Mouse (Mus musculus): ENCODE results near the gene Tpst1.

Gene Tpst1

DNA sequence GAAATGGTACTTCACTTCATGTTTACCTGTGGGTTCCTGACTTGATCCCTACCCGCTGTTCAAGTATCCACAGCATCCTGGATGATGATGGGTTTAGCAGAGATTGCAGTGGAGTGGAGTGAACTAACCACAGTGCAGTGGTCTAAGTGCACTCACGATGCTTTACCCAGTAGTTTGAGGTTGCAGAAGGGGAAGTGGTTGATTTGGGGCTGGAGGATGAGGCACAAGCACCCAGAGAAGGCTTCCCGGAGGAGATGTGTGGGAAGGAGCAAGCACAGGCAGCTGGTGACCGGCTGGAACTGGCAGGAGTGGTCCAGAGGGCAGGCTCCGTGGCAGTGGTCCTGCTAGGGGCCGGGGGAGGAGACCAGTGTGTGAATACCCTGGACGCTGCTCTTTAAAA, 16.1 kb downstream of the Tpst1 start:
- DNase-seq (ENCODE audit: low spot score in 2 of 2), result no peak

DNA sequence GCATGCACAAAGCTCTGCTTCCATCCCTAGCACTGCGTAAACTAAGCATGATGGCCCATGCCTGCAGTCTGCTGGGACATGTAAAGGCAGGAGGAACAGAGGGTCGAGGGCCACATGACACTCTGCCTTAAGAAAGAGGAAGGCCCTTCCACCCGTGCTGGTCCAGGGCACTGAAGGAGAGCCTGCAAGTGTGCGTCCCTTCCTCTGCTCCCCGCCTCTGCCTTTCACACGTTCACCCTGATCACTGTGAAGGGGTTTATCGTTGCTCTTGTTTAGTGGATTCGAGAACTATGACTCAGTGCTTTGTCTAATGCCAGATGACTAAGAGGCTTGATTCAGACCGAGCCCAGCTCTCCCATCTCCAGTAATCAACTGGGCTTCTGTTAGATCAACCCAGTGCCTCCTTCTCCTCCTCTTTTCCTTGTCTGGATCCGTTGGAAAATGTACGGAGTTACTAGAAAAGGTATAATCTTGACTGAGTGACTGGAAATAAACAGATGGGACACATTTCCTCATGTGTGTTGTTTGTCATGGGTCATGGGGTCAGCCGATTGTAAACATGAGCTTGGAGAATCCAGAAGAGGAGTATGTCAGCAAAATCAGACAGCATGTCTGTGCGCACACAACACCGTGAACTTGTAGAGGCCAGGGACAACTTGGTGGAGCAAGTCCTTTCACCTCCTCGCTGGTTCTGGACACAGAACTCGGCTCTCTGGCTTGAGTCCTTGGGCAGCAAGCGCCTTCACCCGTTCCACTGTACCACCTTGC, 16.7 kb downstream of the Tpst1 start:
- DNase-seq (ENCODE audit: low spot score in 2 of 2), result peak; percentile 30 to 57

DNA sequence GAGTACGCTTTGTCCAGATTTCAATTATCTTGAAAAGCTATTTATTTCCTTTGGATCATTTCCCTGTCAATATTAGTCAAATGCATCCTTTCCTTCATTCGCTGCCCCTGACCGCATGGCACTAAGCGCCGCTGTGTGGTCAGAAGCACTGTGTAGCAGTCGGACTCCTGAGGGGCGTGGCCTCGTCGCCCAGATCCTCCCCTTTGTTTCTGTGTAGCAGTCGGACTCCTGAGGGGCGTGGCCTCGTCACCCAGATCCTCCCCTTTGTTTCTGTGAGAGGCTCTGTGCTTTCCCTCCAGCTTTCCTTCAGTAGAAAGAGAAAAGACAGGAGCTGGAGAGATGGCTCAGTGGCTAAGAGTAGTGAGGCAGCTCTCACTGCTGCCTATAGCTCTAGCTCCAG, 23.6 kb downstream of the Tpst1 start:
- DNase-seq (ENCODE audit: low spot score in 2 of 2), result no peak

DNA sequence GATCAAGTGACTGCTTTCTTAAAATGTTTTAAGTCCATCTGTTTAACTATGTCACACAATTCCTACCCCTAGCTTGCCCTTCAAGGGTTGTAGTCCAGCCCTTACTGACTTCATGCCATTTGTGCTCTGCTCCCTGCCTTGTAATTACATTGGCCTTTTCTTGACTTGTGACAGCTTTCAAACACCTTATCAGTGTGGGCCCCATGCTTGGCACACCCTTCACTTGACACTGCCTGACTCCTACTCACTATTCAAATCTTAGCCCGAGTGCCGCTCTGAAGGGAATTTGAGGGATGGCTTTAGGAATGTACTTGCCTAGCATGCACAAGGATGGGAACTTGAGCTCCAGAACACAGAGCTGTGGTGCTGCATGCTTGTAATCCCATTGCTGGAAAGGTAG, 24.7 kb downstream of the Tpst1 start:
- DNase-seq (ENCODE audit: low spot score in 2 of 2), result no peak

DNA sequence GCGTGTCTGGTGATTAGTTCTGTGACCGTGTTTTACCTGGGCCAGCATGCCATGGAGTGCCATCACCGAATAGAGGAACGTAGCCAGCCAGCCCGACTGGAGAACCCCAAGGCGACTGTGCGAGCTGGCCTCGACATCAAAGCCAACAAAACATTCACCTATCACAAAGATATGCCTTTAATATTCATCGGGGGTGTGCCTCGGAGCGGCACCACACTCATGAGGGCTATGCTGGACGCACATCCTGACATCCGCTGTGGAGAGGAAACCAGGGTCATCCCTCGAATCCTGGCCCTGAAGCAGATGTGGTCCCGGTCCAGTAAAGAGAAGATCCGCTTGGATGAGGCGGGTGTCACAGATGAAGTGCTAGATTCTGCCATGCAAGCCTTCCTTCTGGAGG, 28.6 kb downstream of the Tpst1 start:
- DNase-seq (ENCODE audit: low spot score in 2 of 2), result no peak

DNA sequence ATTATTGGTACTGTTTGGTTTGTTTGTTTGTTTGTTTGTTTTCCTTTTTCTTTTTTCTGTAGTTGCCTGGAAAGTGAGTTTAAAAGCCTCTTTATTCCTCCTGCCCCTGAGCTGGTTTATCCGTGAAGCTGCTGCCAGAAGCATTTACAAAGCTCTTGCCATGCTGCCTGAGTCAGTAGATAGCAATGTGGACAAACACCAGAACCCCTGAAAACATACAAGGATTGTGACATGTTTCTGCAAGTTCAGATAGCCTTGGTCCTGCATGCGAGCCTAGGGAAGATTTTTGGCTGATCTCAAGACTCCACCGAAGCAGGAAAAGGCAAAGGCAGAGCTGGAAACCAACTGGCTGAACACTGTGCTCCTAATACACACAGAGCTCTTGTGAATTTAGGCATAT, 36.2 kb downstream of the Tpst1 start:
- DNase-seq (ENCODE audit: low spot score in 2 of 2), result no peak

DNA sequence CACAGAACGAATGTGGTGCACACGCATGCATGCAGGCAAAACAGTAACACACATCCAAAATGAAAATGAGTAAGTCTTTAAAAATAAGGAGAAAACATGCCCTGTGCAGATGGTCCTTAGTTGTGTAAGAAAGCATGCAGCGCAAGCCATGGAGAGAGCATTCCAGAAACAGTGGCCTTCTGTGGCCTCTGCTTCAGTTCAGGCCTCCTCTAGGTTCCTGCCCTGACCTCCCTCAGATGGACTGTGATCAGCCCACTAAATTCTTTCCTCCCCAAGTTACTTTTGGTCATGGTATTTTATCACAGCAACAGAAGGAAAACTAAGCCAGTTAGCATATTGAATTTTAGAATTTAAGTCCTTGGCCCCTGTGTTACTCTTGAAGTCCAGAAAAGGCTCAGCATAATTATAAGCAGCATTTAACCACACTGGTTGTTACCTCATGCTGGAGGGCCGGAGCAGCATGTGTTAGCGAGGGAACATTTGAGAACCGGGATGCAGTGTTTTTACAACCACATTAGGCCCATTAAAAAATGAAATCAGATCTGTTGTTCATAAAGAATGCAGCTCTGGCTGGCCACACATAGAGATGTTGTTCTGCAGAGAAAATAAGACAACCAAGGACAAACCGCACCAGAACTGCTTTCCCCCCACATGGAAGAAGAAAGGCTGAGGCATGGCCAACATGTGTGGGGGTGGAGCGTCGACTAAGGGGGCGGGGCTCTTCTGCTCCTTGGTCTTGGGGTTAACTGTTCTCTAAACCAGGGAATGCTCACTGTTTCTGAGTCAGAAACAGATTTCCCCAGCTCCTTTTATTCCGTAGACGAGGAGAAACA, 37.7 kb downstream of the Tpst1 start:
- no peak for DNase-seq (ENCODE audit: low spot score in 2 of 2)

DNA sequence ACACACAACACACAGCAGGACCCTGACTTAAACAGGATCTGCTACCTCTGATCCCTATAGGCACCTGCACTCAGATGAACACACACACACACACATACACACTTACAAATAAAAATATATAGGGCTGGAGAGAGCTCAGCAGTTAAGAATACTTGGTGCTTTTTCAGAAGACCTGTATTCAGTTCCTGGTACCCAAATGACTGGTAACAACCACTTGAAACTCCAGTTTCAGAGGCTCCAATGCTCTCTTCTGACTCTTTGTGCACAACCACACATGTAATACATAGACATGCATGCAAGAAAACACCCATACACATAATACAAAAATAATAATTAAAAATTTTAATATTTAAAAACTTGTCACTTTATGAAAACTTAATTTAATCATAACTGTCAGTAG, 39.5 kb downstream of the Tpst1 start:
- no peak for DNase-seq (ENCODE audit: low spot score in 2 of 2)

DNA sequence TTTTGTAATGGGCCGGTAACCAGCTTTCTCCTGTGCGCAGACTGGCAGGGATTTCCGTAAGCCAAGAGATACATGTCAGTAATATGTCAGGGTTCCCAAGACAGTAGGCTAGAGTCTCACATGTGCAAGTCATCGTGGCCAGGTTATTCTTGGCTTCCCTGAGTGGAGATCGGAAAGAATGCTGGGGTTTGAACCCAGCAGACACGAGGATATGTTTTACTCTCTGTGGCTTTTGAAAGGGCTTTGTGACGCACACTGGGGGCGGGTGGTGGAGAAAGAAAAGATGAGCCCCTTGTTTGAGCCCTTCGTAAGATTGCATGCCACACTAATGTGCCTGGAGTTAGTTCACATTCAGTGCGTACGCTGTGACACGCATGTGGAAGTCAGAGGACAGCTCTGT, 43.0 kb downstream of the Tpst1 start:
- DNase-seq (ENCODE audit: low spot score in 2 of 2), result no peak

DNA sequence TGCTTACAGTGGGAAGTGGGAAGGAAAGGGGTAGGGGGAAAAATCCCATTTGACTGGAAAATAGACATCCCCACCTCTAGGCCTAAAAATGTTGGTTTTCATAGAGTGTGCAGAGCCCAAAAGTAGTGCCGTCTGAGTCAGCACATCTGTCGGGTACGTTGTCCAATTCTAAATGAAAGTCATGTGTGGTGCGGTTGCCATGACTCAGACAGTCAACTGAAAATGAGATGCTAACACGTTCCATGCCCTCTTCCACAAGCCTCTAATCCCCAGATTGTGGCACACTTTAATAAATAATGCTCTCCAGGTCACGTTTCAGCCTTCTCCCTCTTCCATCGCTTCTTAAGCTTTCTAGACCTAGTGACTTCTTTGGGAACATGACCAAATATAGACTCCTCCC, 43.7 kb downstream of the Tpst1 start:
- peak in 1 of 2 experiments; percentile 33 for DNase-seq (ENCODE audit: low spot score in 2 of 2)

DNA sequence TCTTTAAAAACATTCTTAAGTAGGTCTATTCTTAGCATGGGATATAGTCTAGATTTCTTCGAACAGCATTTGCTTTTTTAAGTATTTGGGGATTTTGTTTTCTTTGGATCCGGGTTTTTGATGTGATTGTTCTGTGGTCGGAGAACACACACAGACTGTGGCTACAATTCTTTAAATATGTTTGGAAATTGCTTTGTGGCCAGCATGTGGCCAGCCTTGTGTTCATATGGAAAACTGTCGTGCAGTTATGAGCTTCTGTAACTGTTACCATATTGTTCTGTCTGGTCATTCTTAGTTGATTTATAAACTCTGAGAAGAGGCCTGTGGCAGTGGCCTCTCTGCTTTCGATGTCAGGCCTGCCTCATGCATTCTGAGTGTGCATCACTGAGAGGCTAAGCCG, 44.8 kb downstream of the Tpst1 start:
- no peak for DNase-seq (ENCODE audit: low spot score in 2 of 2)

DNA sequence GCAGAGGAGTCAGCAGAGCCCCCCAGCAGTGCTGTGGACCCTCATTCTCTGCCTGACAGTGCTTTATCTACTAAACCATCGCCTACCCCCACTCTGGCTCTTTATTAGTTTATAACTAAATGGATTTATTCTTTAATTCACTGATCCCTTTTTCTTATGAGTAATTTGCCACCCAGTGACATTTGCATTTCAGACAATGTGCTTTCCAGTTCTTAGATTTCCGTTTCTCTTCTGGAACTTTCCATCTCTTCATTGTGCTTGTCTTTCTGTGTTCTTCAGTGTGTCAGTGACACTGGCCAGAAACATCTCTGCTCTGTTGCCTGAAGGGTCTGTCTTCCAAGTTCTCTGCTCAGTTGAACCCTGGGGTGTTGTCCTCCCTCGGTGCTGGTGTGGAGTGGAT, 46.1 kb downstream of the Tpst1 start:
- no peak for DNase-seq (ENCODE audit: low spot score in 2 of 2)

DNA sequence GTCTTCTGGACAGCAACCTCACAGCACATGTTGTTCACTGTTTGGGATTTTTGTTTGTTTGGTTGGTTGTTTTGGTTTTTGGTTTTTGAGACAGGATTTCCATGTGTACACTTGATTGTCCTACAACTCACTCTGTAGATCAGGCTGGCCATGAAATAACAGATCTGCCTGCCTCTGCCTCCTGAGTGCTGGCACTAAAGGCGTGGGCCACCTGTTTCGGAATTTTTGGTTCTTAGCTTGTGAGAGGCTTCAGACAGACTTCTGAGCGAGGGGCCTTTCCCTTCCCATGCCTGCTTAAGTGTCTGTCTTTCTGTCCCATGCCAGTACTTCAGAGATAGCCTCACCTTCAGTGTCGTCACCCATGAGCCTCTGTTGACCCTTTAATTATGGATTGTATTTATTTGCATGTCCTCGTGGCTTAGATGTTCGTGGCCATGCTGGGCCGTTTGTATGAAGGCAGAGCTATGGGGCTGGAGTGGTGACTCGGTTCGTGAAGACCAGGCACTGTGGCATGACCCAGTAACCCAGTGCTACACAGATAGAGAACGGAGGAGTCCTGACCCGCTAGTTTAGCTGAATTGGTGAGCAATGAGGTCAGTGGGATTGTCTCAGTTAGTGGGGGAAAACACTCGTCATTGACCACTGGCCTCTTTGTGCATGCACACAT, 47.1 kb downstream of the Tpst1 start:
- DNase-seq (ENCODE audit: low spot score in 2 of 2), result no peak

DNA sequence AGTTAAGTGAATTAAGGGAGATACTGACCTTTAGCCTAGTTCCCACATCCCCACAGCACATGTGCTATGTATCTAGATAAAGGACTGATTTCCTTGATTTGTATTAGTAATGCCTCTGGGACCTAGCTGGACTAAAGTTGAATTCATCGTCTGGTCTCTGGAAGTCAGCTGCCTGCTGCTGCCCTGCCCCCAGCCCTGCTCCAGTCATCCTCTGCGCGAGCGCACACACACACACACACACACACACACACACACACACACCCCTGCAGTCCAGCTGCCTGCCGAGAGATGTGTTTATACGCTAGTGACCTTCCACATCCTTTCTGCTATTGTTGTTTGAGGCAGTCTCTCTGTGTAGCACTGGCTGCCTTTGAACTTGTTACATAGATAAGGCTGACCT, 47.8 kb downstream of the Tpst1 start:
- no peak for DNase-seq (ENCODE audit: low spot score in 2 of 2)

DNA sequence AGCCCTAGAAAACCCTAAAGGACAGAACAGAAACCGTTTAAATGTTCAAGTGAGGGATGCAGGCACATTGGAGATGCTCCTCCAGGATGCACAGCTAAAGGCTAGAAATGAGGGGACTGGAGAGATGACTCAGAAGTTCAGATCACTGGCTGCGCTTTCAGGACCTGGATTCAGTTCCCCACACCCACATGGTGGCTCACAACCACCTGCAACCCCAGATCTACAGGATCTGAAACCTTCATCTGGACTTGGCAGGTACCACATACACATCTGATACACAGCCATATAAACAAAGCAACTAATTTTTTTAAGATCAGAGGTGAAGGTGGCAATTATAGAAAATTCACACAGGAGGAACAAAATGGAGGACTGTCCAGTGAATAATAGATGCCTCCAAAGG, 49.2 kb downstream of the Tpst1 start:
- DNase-seq (ENCODE audit: low spot score in 2 of 2), result no peak

DNA sequence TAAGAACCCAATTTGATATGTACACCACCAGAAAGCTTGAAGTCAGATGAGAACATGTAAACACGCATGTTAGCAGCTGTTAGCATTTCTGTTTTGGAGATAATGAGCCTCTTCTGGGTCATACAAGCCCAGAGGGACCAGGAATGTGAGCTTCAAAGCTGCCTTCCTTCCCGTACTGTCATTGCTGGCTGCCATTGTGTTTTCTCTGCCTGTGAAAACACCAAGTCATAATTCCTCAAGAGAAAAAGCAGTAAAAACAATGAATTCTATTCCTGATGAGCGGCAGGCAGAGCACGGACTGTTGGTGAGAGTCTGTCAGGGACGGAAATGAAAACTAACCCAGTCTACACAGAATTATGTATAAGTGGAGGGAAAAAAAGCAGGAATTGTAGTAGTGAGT, 51.1 kb downstream of the Tpst1 start:
- DNase-seq (ENCODE audit: low spot score in 2 of 2), result no peak

DNA sequence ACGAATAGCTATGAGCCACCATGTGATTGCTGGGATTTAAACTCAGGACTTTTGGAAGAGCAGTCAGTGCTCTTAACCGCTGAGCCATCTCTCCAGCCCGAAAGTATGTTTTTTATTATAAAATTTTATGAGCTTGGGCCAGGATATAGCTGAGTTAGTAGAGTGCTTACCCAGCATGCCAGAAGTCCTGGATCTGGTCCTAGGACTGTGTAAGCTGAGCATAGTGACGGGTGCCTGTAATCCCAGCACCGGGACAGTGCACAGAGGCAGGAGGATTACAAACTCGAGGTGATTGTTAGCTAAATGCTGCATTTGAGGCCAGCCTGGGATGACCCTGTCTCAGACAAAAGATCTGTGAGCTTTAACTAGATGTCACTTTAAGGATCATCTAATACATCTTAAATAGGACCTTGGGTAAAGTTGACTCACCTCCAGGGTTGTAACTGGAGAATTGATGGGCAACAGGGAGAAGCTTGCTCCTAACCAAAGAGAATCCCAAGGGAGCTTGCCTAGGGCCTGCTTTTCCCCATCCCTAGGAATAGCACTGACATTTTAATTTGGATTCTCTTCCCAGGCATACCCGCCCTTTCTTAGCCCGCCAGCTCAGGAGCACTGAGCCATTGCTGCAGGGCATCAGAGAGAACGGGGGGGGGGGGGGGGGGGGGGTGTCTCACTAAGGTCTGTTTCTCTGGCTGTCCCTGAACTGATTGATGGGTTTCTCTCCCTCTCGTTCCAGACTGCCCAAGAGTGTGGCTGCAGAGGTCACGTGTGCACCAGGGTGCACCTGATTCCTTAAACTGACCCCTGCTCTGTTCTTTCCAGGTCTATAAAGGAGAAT, 55.8 kb downstream of the Tpst1 start:
- DNase-seq (ENCODE audit: low spot score in 2 of 2), result no peak

DNA sequence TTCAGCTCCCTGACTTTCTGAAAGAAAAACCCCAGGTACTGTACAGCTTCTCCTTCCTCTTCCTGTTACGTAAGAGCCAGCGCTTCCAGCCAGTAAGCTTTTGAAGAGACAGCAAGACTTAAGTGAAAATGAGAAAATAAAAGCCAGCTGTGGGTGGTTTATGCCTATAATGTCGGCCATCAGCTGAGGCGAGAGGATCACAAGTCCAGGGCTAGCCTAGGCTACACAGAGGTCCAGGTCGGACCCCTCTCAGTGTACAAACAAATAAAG, 56.3 kb downstream of the Tpst1 start:
- DNase-seq (ENCODE audit: low spot score in 2 of 2), result no peak

DNA sequence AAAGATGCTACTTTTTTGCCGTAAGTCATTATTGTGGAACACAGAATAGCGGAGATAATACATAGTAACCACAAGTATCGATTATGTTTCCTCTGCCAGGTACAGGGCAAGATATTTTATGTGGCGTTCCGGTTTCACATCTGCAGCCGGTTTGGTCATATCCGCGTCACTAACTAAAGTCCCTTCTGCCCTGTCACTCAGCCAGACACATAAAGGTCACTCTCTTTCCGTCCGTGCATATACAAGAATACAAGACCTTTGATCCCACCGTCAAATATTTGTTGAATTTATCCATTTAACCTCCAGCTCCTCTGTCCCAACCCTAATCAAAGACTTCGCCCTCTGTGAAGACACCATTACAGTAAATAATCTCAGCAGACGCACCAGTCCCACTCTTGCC, 63.5 kb downstream of the Tpst1 start:
- DNase-seq (ENCODE audit: low spot score in 2 of 2), result no peak

DNA sequence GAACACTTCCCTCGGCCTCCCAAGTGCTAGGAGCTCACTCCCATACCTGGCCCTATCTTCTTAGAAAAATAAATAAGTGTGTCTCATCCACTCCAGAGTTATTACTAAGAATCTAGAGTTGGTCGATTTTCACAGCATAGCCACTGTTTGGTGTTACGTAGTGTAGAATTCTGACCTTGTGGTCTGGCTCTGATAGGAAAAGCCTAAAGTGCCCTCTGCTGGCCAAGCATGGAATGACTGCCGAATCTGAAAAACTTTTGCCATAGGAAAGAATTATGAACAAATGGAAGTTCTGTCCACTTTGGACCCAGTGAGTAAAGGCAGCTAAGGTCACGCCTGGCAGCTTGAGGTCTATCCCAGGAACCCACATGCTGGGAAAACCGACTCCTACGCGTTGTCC, 66.3 kb downstream of the Tpst1 start:
- DNase-seq (ENCODE audit: low spot score in 2 of 2), result peak; percentile 77 to 86

DNA sequence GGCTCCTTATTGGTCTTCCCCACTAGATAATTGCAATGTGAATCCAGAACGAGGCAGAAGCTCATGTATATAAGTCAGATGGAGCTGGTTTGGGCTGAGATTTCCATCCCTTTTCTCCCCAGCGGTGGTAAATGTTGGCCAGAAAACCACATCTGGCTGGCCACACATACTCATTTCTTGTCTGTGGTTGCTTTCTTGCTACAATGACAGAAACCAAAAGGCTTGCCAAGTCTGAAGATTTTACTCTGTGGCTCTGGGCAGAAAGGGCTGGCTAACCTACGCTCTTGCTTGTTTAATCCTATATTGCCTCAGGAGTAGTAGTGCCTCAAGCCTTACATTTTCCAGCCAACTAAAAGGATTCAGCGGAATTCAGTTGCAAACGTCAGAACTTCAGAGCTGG, 68.0 kb downstream of the Tpst1 start:
- DNase-seq (ENCODE audit: low spot score in 2 of 2), result no peak

DNA sequence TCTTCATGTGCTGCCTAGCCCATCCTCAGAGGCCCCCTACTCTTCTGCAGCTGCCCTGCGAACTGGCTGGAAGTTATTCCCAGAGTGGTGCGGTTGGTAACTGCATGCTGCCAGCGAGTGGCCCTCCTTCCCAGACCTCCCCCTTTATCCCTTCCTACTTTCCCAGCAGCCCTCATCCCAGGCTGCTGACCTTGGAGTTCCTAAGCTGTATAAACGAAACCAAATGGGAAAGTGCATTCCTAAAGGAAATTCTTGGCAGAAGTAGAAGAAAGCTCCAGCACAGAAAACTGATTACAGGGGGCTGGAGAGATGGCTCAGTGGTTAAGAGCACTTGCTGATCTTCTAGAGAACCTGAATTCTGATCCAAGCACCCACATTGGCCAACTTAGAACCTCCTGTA, 68.9 kb downstream of the Tpst1 start:
- DNase-seq (ENCODE audit: low spot score in 2 of 2), result no peak
